Mouse (Mus musculus): ENCODE measurements around the gene Scnn1b.

DNA sequence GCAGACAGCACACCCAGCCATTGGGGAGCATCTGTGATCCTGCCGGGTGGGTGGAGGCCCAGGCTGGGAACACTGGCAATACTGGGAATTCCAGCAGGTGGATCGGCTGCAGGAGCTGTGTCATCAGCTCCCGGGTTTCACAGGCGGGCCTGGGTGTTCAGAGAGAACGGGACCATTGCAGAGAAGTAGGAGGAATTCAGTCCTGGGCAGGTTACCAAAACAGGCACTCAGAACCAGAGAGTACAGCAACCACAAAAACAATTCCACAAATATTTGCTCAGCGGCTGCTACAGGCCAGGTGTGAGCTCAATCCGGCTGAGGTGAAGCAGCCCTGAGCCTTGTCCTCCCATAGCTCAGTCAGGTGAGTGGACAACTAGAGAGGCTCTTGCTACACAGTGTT lies 28.0 kb upstream of the Scnn1b start:
- no peak for TF ChIP-seq USF1 (IDR thresholded peaks at IDR 0.05; ENCODE audit: low read depth)
- no peak for TF ChIP-seq CTCF (IDR thresholded peaks at IDR 0.05; ENCODE audit: control insufficient read depth, insufficient read depth, insufficient read length)
- no peak for TF ChIP-seq CEBPB (IDR thresholded peaks at IDR 0.05; ENCODE audit: low read depth)
- no peak for TF ChIP-seq MYOG (IDR thresholded peaks at IDR 0.05; ENCODE audit: control insufficient read depth, extremely low read depth, insufficient read length)
- no peak for TF ChIP-seq MYOD1 (IDR thresholded peaks at IDR 0.05; ENCODE audit: control insufficient read depth, insufficient read length, low read depth)
- no peak for TF ChIP-seq FOSL1 (IDR thresholded peaks at IDR 0.05; ENCODE audit: insufficient read depth, low read length, poor library complexity, severe bottlenecking)
- TF ChIP-seq MAX (IDR thresholded peaks at IDR 0.05): no peak

All from C2C12 (cell line).